Mouse (Mus musculus): ENCODE measurements at regions not wholly inside any gene's neighbourhood (a gene's known extent, or its start where the extent isn't known, plus 50 kb on each side); places are given as distances from the start of the nearest gene placed in this dataset.
A peak's percentile ranks its signal among the peaks of the same experiment; 100 is the strongest.

DNA sequence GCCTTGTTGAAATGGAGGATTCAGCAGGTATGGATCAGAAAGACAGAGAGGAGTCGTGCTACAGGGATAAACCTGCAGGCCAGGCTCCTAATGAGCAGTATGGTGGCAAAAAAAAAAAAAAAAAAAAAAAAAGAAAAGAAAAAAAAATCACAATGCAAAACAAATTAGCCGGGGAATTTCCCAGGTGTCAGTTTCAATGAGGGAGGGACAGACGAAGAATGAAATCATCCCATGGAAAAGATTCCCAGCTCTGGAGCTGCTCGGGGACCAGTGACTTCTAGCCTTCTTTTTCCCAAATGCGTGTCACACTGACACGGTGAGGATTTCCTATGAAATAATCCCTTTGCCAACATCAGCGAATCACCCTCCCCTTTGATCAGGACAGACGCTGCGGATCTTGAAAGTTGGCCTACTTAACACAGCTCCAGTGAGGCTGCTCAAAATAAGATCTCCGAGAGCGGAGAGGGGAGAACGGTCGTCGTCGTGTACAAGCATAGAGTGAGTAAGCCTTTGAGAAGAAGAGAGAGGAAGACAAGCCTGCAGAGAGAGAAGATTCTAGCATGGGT, 368.5 kb upstream of the Jarid2 start:
- WGBS, result 51% methylated on average over 15 of the region's 15 CpGs
- Histone ChIP-seq H3K27ac (no peak overlapping the region), H3K9ac (no peak overlapping the region), H3K27me3 (peaks cover 6% of the 10 kb centered on the region; the same call in 1 of the 2 replicates), H3K4me1 (peaks cover 25% of the 10 kb centered on the region), H3K9me3 (replicated peaks) (no peaks in the 10 kb centered on the region), H3K4me3 (no peak overlapping the region), H3K36me3 (ENCODE audit: poor library complexity, severe bottlenecking) (no peaks in the 10 kb centered on the region), H3K4me2 (no peak overlapping the region)
- ATAC-seq, result no peak

DNA sequence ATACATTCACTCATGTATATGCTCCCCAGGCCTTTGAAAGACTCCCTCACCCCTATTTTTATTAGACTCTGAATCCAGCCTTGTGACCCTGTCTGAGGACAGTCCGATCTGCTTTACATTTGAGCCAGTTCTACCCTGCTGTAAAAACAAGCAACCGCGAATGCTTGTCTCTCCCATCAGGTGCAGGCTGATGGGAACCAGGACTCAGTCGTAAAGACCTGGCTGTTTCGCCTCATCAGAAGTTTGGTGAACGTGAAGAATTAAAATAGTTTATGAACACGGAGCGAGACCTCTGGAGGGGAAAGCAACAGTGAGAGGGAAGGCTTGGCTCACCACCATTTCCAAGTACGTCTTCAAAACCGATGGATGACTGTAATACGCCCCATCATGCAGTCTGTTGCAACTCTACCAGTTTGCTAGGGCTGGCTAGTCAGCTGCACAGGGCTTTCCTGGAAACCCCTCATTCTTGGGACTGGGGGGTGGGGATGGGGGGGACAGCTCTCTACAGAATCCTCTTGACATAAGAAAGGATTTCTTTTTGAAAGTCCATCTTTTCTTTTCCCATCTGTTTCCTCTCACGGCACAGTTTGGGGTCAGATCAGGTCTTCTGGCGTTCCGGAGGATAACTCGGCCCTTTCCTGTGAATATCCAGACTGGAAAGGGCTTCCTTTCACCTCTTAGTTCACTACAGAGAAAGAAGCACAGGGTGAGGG, 366.8 kb upstream of the Jarid2 start:
- Histone ChIP-seq H3K36me3 (ENCODE audit: poor library complexity, severe bottlenecking) (no peaks in the 10 kb centered on the region), H3K4me2 (no peak overlapping the region), H3K27me3 (peaks cover 6% of the 10 kb centered on the region; the same call in 1 of the 2 replicates), H3K9me3 (replicated peaks) (no peaks in the 10 kb centered on the region), H3K27ac (no peak overlapping the region), H3K4me1 (peaks cover 21% of the 10 kb centered on the region), H3K9ac (no peak overlapping the region), H3K4me3 (no peak overlapping the region)
- WGBS, result 41% methylated on average over 15 of the region's 15 CpGs
- no peak for ATAC-seq

DNA sequence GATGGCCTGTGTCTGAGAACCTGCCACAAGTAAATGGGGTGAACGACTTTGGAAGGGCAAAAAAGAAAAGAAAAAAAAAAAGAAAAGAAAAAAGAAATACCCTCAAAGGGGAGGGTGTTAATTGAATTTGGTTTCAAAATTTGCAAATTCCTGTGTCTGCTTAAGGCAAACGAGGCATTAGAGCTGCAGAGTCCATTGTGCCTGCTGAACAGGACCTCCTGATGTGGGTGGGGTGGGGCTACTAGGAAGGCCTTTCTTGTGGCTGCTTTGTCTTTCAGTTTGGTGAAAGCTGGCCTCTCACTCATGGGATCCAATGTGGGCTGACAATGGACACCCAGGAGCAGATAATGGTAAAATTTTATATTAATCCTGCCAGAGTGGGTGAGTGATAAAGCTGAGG, 366.3 kb upstream of the Jarid2 start:
- Histone ChIP-seq H3K27ac (no peak overlapping the region), H3K9me3 (replicated peaks) (no peaks in the 10 kb centered on the region), H3K4me1 (peaks cover 21% of the 10 kb centered on the region), H3K36me3 (ENCODE audit: poor library complexity, severe bottlenecking) (no peaks in the 10 kb centered on the region), H3K4me2 (no peak overlapping the region), H3K4me3 (no peak overlapping the region), H3K27me3 (peaks cover 6% of the 10 kb centered on the region; the same call in 1 of the 2 replicates), H3K9ac (no peak overlapping the region)
- no peak for ATAC-seq
- 0% methylated on average over 2 of the region's 2 CpGs for WGBS

DNA sequence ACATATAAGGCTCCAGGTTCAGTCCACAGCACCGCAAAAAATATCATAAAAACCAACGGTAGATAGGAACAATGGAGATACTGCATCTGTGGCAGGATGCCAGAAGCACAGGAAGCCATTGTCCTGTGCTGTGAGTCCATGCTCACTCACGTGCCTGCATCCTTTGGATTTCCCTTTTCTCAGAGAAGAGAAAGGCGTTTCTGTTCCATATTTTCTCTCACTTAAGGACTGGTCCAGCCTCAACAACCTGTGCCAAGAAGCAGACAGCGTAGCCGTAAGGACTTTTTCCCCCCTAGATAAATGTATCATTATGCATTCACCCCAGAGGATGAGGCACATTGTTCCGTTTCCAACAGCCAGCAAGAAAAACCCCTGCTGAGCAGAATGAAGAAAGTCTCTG, 360.0 kb upstream of the Jarid2 start:
- H3K9me3 ChIP-seq (replicated peaks), result no peaks in the 10 kb centered on the region
- ATAC-seq, result no peak
- H3K4me1 ChIP-seq, result peaks cover 6% of the 10 kb centered on the region; the same call in 1 of the 2 replicates
- no peak overlapping the region for H3K9ac ChIP-seq
- no peaks in the 10 kb centered on the region for H3K36me3 ChIP-seq (ENCODE audit: poor library complexity, severe bottlenecking)
- 53% methylated on average over 7 of the region's 7 CpGs for WGBS
- no peak overlapping the region for H3K4me2 ChIP-seq
- H3K4me3 ChIP-seq, result no peak overlapping the region
- 0 out of 2 replicates have a peak, but pooled peaks cover 4% of the 10 kb centered on the region for H3K27me3 ChIP-seq
- no peak overlapping the region for H3K27ac ChIP-seq

DNA sequence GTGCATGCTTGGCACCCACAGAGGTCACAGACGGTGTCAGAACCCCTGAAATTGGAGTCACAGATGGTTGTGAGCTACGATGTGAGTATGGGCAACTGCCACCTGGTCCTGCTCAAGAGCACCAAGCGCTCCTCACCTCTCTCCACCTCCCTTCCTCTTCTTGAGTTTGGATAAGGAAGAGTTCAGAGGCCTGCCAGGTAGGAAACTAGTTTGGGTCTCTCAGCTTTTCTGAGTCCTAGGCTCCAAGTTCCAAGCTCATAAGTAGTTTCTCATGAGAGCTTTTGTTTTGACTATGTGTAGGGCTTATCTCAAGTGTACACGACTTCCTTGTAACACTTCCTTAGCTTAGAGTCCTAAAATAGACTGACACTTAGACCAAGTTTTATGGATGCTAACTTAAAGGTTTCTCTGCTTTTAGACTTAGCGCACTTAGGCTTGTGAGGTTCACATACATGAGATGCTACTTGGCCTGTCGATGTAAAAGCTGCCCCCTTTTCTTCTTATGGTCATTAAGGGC, 356.9 kb upstream of the Jarid2 start:
- no peak overlapping the region for H3K9ac ChIP-seq
- H3K9me3 ChIP-seq (replicated peaks), result no peaks in the 10 kb centered on the region
- no peaks in the 10 kb centered on the region for H3K36me3 ChIP-seq (ENCODE audit: poor library complexity, severe bottlenecking)
- peaks cover 29% of the 10 kb centered on the region for H3K4me1 ChIP-seq
- ATAC-seq, result no peak
- H3K4me2 ChIP-seq, result no peak overlapping the region
- WGBS, result 93% methylated on average over 6 of the region's 6 CpGs
- no peak overlapping the region for H3K27ac ChIP-seq
- 0 out of 2 replicates have a peak, but pooled peaks cover 4% of the 10 kb centered on the region for H3K27me3 ChIP-seq
- H3K4me3 ChIP-seq, result no peak overlapping the region

DNA sequence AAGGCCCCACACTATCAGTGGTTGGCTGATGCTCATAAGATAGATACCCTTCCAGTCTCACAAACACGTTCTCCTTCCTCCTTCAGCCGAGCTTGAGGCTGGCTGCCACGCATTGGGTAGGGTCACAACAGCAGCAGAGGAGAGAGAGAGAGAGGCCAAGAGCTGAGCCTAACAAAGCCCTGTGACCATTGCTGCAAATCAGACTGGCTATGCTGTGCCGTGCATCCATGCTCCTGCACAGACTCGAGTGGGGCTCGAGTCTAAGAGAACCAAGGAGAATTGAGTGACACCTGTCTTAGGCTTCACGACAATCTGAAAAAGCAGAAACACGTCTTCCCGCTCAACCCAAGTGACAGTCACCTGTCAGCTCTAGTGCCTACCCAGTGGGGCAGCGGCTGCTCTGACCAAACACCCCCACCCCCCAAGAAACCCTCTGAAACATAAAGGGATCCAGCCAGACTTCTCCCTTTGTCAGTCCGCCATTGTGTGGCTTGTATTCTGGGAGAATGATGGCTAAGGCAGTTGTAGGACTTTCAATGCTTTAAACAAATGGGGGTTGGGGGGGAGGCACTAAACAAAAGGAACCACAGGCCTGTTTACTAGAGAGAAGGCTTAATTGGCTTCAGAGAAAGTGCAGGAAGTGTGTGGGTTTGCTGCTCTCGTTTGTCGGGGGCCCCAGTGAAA, 353.7 kb upstream of the Jarid2 start:
- WGBS, result 5% methylated on average over 13 of the region's 13 CpGs
- Histone ChIP-seq H3K4me3 (no peak overlapping the region), H3K4me1 (peaks cover 23% of the 10 kb centered on the region), H3K27me3 (0 out of 2 replicates have a peak, but pooled peaks cover 4% of the 10 kb centered on the region), H3K36me3 (ENCODE audit: poor library complexity, severe bottlenecking) (no peaks in the 10 kb centered on the region), H3K27ac (no peak overlapping the region), H3K4me2 (peak overlapping the region; percentile 34), H3K9me3 (replicated peaks) (no peaks in the 10 kb centered on the region), H3K9ac (no peak overlapping the region)
- peak; percentile 53; the same call in 1 of the 2 replicates for ATAC-seq

DNA sequence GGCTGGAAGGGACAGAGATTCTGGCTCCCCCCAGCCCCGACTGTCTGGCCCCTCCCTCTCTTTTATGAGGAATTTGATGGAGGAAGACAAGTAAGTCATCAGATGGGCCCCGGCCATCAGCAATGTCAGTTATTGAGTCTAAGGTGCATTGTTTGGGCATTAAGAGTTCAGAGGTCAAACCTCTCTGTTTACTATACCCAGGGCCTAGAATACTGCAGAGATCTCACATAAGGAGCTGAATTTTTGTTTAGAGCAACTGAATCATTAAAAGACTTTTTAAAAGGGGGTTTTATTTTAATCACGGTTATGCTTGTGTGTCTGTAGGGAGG, 353.1 kb upstream of the Jarid2 start:
- no peaks in the 10 kb centered on the region for H3K9me3 ChIP-seq (replicated peaks)
- WGBS, result 4% methylated on average over 3 of the region's 3 CpGs
- 0 out of 2 replicates have a peak, but pooled peaks cover 4% of the 10 kb centered on the region for H3K27me3 ChIP-seq
- no peak overlapping the region for H3K9ac ChIP-seq
- H3K36me3 ChIP-seq (ENCODE audit: poor library complexity, severe bottlenecking), result no peaks in the 10 kb centered on the region
- no peak overlapping the region for H3K27ac ChIP-seq
- peak overlapping the region; percentile 34 for H3K4me2 ChIP-seq
- H3K4me3 ChIP-seq, result no peak overlapping the region
- peak; percentile 10; the same call in 1 of the 2 replicates for ATAC-seq
- peaks cover 23% of the 10 kb centered on the region for H3K4me1 ChIP-seq

DNA sequence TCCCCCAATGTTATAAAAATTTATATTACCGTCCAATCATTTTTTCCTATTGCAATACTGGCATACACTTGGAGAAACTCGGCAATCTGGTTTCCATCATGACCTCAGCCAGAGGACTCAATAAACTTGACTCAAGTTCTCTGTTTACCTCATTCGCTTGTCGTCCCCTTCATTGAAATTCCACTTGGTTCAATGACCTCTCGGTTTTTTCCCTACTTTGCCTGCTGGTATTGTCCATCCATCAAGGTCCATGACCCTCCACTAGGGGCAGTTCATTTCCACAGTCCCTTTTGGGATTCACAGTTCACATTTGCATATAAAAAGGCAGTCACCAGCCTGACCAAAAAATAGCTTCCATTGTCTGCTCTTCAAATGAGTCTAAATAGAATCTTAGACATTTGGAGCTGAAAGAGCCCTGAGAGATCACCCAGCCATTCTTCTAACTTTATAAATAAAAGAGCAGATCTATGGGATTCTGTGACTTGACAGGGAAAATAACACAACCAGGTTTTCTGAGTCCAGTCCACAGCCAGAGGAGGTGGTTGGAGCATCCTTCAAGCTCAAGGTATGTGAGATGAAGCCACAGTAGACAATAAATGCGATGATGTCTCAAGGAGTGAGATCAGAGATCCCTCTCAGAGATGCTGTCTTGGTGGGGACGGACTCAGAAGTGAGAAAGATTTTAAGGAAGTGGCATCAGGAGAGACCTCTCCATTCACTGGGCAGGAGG, 347.4 kb upstream of the Jarid2 start:
- Histone ChIP-seq H3K4me3 (no peak overlapping the region), H3K4me1 (peaks cover 8% of the 10 kb centered on the region; the same call in 1 of the 2 replicates), H3K27ac (no peak overlapping the region), H3K27me3 (no peaks in the 10 kb centered on the region), H3K36me3 (ENCODE audit: poor library complexity, severe bottlenecking) (no peaks in the 10 kb centered on the region), H3K4me2 (no peak overlapping the region), H3K9me3 (replicated peaks) (no peaks in the 10 kb centered on the region), H3K9ac (no peak overlapping the region)
- ATAC-seq, result no peak
- 40% methylated on average over 7 of the region's 7 CpGs for WGBS

DNA sequence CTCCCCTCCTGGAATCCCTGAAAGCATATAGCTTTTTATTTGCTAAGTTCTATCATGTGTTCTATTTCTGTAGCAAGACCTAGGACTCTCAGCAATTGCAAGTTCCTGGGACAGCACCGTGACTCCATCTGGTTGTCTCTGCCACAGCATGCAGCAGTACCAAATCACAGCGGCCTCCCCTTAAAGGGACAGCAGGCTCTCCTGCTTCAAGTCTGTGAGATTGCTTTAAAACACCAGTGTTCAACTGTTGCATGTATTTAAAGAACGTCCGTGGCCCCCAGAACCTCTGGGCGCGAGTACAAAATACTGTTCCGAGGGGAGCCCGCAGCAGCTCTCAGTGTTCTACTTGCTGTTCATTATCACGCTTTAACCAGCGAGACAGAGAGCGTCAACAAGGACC, 346.0 kb upstream of the Jarid2 start:
- no peak overlapping the region for H3K4me3 ChIP-seq
- no peak overlapping the region for H3K4me2 ChIP-seq
- H3K27me3 ChIP-seq, result no peaks in the 10 kb centered on the region
- H3K9ac ChIP-seq, result no peak overlapping the region
- WGBS, result 64% methylated on average over 11 of the region's 11 CpGs
- peaks cover 8% of the 10 kb centered on the region; the same call in 1 of the 2 replicates for H3K4me1 ChIP-seq
- no peak for ATAC-seq
- no peak overlapping the region for H3K27ac ChIP-seq
- no peaks in the 10 kb centered on the region for H3K36me3 ChIP-seq (ENCODE audit: poor library complexity, severe bottlenecking)
- no peaks in the 10 kb centered on the region for H3K9me3 ChIP-seq (replicated peaks)

DNA sequence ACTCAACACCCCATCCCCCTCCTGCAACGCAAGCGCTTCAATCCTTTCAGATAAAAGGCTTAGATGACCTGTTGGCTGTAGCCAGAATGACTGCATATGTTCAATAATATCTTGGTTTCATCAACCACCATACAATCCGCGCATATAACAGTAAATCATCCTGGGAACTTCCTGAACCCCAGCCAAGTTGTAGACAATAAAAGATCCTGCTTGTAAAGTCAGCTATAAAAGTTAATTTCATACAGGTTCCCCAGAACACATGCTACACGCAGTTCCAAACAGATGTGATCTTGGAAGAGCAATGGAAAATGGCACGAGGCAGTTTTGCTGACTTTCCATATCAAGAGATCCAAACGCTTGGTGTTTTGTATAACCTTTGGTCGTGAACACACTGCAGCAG, 342.5 kb upstream of the Jarid2 start:
- H3K4me1 ChIP-seq, result peaks cover 7% of the 10 kb centered on the region; the same call in 1 of the 2 replicates
- ATAC-seq, result no peak
- no peaks in the 10 kb centered on the region for H3K9me3 ChIP-seq (replicated peaks)
- no peak overlapping the region for H3K4me3 ChIP-seq
- H3K27me3 ChIP-seq, result no peaks in the 10 kb centered on the region
- H3K9ac ChIP-seq, result no peak overlapping the region
- no peaks in the 10 kb centered on the region for H3K36me3 ChIP-seq (ENCODE audit: poor library complexity, severe bottlenecking)
- 94% methylated on average over 8 of the region's 8 CpGs for WGBS
- H3K4me2 ChIP-seq, result no peak overlapping the region
- H3K27ac ChIP-seq, result no peak overlapping the region

DNA sequence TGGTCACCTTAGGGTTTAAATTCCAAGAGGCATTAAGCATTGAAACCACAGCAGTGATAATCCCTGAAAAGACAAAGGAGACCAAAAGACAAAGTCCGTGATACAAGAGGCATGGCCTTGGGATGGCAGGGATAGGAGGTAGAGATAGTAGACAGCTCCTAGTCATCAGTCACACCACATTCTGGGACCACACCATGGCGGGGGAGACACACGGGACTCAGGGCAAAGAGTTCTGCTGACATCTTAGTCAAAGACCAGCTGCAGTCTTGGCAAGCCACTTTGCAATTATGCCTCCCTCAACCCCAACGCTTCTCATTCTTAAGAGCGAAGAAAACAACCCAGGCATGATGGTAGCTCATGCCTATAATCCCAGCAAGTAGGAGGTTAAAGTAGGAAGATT, 339.6 kb upstream of the Jarid2 start:
- H3K27me3 ChIP-seq, result no peaks in the 10 kb centered on the region
- 80% methylated on average over 5 of the region's 5 CpGs for WGBS
- H3K9ac ChIP-seq, result no peak overlapping the region
- no peak for ATAC-seq
- no peak overlapping the region for H3K27ac ChIP-seq
- no peaks in the 10 kb centered on the region for H3K36me3 ChIP-seq (ENCODE audit: poor library complexity, severe bottlenecking)
- H3K4me3 ChIP-seq, result no peak overlapping the region
- no peaks in the 10 kb centered on the region for H3K4me1 ChIP-seq
- H3K9me3 ChIP-seq (replicated peaks), result no peaks in the 10 kb centered on the region
- no peak overlapping the region for H3K4me2 ChIP-seq
